ENCODE assay signal across 8 mouse cellular contexts in the genomic region with DNA sequence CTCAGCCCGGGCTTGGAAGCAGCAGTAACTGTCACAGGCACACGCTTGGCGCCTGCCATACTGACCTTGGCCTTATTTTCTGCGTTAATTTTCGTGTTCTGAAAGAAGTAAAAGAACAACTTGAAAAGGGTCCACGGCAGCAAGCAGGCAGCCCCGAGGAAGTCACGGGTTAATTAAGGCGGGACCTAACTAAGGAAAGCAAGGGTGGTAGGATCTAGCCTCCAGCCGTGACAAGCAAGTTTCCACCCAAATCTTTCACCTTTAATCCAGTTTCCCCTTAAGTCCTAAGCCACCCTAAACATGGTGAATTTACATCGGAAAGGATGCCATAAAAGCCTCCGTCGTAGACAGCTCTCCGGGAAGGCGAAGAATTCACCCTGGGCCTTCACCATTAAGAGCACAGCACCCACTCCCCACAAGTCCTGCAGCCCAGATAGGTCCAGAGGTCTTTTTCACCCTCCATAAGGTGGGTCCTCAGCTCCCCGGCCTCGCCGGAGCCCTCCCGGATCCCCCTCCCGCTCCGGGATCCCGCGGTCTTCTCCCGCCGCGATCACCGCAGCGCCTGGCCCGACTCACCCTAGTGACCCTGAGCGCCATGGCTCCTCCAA. TPM values are rescaled to one million over a fixed set of nuclear protein-coding genes. Genes with fewer than 3 reads are reported as not detected.
DNase-seq lines count a peak whose midpoint lies in the region; ATAC-seq and TF ChIP-seq lines count a peak whose summit lies in the region.

No protein-coding gene starts in this region.

- TF ChIP-seq EP300 in CH12.LX (IDR thresholded peaks at IDR 0.05; ENCODE audit: low read length): no peak

- intact Hi-C loops in heart, postnatal 14 days (cut with DNase I): loop anchor here (5.0 kb wide), 1 partner anchor 39 kb away; no protein-coding TSS in a partner anchor

- H3K9me3 ChIP-seq in heart, embryonic 13.5 days: no peaks in the 10 kb centered on the region
- H3K9me3 ChIP-seq in CH12.LX (replicated peaks; ENCODE audit: low read length): no peaks in the 10 kb centered on the region
- H3K9me3 ChIP-seq in limb, embryonic 11.5 days (ENCODE audit: control insufficient read depth, low read length): no peaks in the 10 kb centered on the region

- in situ Hi-C loops in CH12.LX (cut with MboI; ENCODE audit: low pct_ligation_motif_present, low pct_unique_long_range_greater_than_20kb, low sequenced_read_pairs): no loop called here

- peak overlapping the region; percentile 94 for H3K9ac ChIP-seq in heart, embryonic 13.5 days
- H3K9ac ChIP-seq in CH12.LX (ENCODE audit: insufficient read depth, low read depth): peak overlapping the region; percentile 96
- peak overlapping the region; percentile 94 for H3K9ac ChIP-seq in limb, embryonic 11.5 days (ENCODE audit: low read length)

- no peak; the same call in 1 of the 2 replicates for TF ChIP-seq POLR2A in CH12.LX (IDR thresholded peaks at IDR 0.05; ENCODE audit: low read depth, low read length)
- TF ChIP-seq POLR2A in embryonic fibroblast, embryonic 13.5 days (IDR thresholded peaks at IDR 0.05; ENCODE audit: low read depth, low read length): no peak

- ATAC-seq in heart, embryonic 13.5 days (ENCODE audit: extremely low read depth, insufficient number of reproducible peaks, low FRiP score, low TSS enrichment): no peak; the same call in 1 of the 2 replicates
- peak; percentile 58 for ATAC-seq in limb, embryonic 11.5 days (ENCODE audit: insufficient number of reproducible peaks, low FRiP score, low TSS enrichment, low read depth)

- no peak for DNase-seq in heart, postnatal 14 days
- peak; percentile 40 for DNase-seq in CH12.LX (ENCODE audit: extremely low read depth)
- peak; percentile 42 for DNase-seq in limb, embryonic 11.5 days (ENCODE audit: low spot score)
- peak; percentile 36 for DNase-seq in neural tube, embryonic 10.5 days (ENCODE audit: extremely low spot score, low spot score)
- no peak for DNase-seq in layer of hippocampus, adult 8-10 months (ENCODE audit: low spot score in 2 of 2)
- no peak for DNase-seq in ovary, postnatal 10 days (ENCODE audit: low spot score)

- WGBS in heart, embryonic 13.5 days: under 1% methylated on average over 30 of the region's 30 CpGs
- WGBS in limb, embryonic 11.5 days: under 1% methylated on average over 30 of the region's 30 CpGs

- H3K4me1 ChIP-seq in heart, embryonic 13.5 days: peaks cover 33% of the 10 kb centered on the region
- H3K4me1 ChIP-seq in CH12.LX (ENCODE audit: control insufficient read depth in 1 of 2, insufficient read depth in 2 of 2): peaks cover 0 to 26% of the 10 kb centered on the region in 2 experiments; a peak in 2 of 4 replicates
- peaks cover 3% of the 10 kb centered on the region; the same call in 1 of the 2 replicates for H3K4me1 ChIP-seq in embryonic fibroblast, embryonic 13.5 days (ENCODE audit: control insufficient read depth, insufficient read depth, low read length)
- peaks cover 3% of the 10 kb centered on the region; the same call in 1 of the 2 replicates for H3K4me1 ChIP-seq in limb, embryonic 11.5 days (ENCODE audit: control insufficient read depth, insufficient read depth, low read length)

- no peaks in the 10 kb centered on the region for H3K27me3 ChIP-seq in heart, embryonic 13.5 days (replicated peaks)
- H3K27me3 ChIP-seq in CH12.LX (replicated peaks): no peaks in the 10 kb centered on the region
- H3K27me3 ChIP-seq in limb, embryonic 11.5 days (ENCODE audit: control insufficient read depth, insufficient read depth, low read length): no peaks in the 10 kb centered on the region

- peak overlapping the region; percentile 66 for H3K27ac ChIP-seq in heart, embryonic 13.5 days (replicated peaks)
- peak overlapping the region; percentile 12; the same call in 1 of the 2 replicates for H3K27ac ChIP-seq in CH12.LX (ENCODE audit: insufficient read depth, low read depth)
- peak overlapping the region; percentile 43 for H3K27ac ChIP-seq in embryonic fibroblast, embryonic 13.5 days (ENCODE audit: insufficient read depth, low read length)
- peak overlapping the region; percentile 62; the same call in 1 of the 2 replicates for H3K27ac ChIP-seq in limb, embryonic 11.5 days (replicated peaks; ENCODE audit: low read depth, low read length)

- dilution Hi-C loops in CH12.LX (cut with MboI; ENCODE audit: extremely low pct_ligation_motif_present, extremely low pct_unique_long_range_greater_than_20kb, low sequenced_read_pairs): no loop called here

- peak overlapping the region; percentile 95 for H3K4me3 ChIP-seq in heart, embryonic 13.5 days
- peak overlapping the region; percentile 92 to 100 (median 99) for H3K4me3 ChIP-seq in CH12.LX (replicated peaks in 1 of 3; ENCODE audit: low read depth in 2 of 3, low read length in 2 of 3, poor library complexity in 1 of 3)
- H3K4me3 ChIP-seq in embryonic fibroblast, embryonic 13.5 days (ENCODE audit: insufficient read depth, low read length): peak overlapping the region; percentile 100
- peak overlapping the region; percentile 94 for H3K4me3 ChIP-seq in limb, embryonic 11.5 days (ENCODE audit: low read depth, low read length)

- H3K79me2 ChIP-seq in CH12.LX (replicated peaks; ENCODE audit: control insufficient read depth, extremely low read depth, insufficient read depth, poor library complexity, severe bottlenecking): peaks cover 36% of the 10 kb centered on the region

- no peak for TF ChIP-seq CTCF in CH12.LX (conservative IDR thresholded peaks at IDR 0.05 in 1 of 2, IDR thresholded peaks at IDR 0.05 in 1 of 2; ENCODE audit: low read depth in 2 of 2, low read length in 2 of 2)
- no peak for TF ChIP-seq CTCF in embryonic fibroblast, embryonic 13.5 days (IDR thresholded peaks at IDR 0.05; ENCODE audit: borderline replicate concordance, insufficient read depth, low read length)

- peak overlapping the region; percentile 95 for H3K4me2 ChIP-seq in heart, embryonic 13.5 days
- H3K4me2 ChIP-seq in CH12.LX (ENCODE audit: insufficient read depth, low read depth, poor library complexity, severe bottlenecking): peak overlapping the region; percentile 92; the same call in 1 of the 2 replicates
- H3K4me2 ChIP-seq in limb, embryonic 11.5 days (ENCODE audit: low read depth, severe bottlenecking): peak overlapping the region; percentile 61

- peaks cover 41% of the 10 kb centered on the region for H3K36me3 ChIP-seq in heart, embryonic 13.5 days
- H3K36me3 ChIP-seq in CH12.LX (replicated peaks in 1 of 2; ENCODE audit: control insufficient read depth in 1 of 2, insufficient read depth in 1 of 2, low read length in 1 of 2): peaks cover 32 to 40% of the 10 kb centered on the region in 2 experiments
- peaks cover 2% of the 10 kb centered on the region; the same call in 1 of the 2 replicates for H3K36me3 ChIP-seq in limb, embryonic 11.5 days (ENCODE audit: control insufficient read depth, insufficient read depth, low read length)

- TF ChIP-seq RAD21 in CH12.LX (IDR thresholded peaks at IDR 0.05; ENCODE audit: low read depth, low read length): no peak

RNA-seq across cellular contexts. Expression of gene Ccnb1, which starts 0.5 kb away (rescaled TPM):
- polyA plus RNA-seq in heart, embryonic 13.5 days (2015; fragmentation: Nextera tagmentation; extraction: Ambion mirVana): 191 and 222 TPM in 2 replicates
- total RNA-seq in heart, postnatal 14 days (2021): 10 to 100 TPM in 1 of 2 experiments, 1 to 10 TPM in 1; 4.7 to 13.4 TPM
- total RNA-seq in CH12.LX (2012; rRNA removed) (172 and 199 TPM in 2 replicates), CH12.LX (2014; rRNA removed) (416 and 456 TPM in 2 replicates)
- 243 and 337 TPM in 2 replicates for polyA plus RNA-seq in CH12.LX (2012; ENCODE audit: insufficient read length, low read depth)
- polyA plus RNA-seq in embryonic fibroblast, embryonic 13.5 days (2011; ENCODE audit: insufficient read length, low read depth, missing spikeins): 84.2 and 103 TPM in 2 replicates
- polyA plus RNA-seq in limb, embryonic 11.5 days (2014; fragmentation: Nextera tagmentation; extraction: Ambion mirVana): 379 and 388 TPM in 2 replicates
- total RNA-seq in layer of hippocampus, adult 8-10 months (2022): 1 to 10 TPM in 1 of 4 experiments, under 1 TPM in 3; 0.34 to 1.2 (median 0.40) TPM

RNA-seq across cellular contexts. Expression of gene Cenph, which starts 10.2 kb away (rescaled TPM):
- polyA plus RNA-seq in heart, embryonic 13.5 days (2015; fragmentation: Nextera tagmentation; extraction: Ambion mirVana): 19.2 and 20.4 TPM in 2 replicates
- total RNA-seq in heart, postnatal 14 days (2021): under 1 TPM; 0.36 to 0.80 TPM
- total RNA-seq in CH12.LX (2012; rRNA removed) (23.7 and 30.2 TPM in 2 replicates), CH12.LX (2014; rRNA removed) (49.3 and 54.2 TPM in 2 replicates)
- 49.1 and 50.8 TPM in 2 replicates for polyA plus RNA-seq in CH12.LX (2012; ENCODE audit: insufficient read length, low read depth)
- polyA plus RNA-seq in embryonic fibroblast, embryonic 13.5 days (2011; ENCODE audit: insufficient read length, low read depth, missing spikeins): 17.4 and 20.9 TPM in 2 replicates
- 60.6 and 72.2 TPM in 2 replicates for polyA plus RNA-seq in limb, embryonic 11.5 days (2014; fragmentation: Nextera tagmentation; extraction: Ambion mirVana)
- under 1 TPM in 3 of 4 experiments, not detected in 1; 0.33 to 0.90 (median 0.43) TPM for total RNA-seq in layer of hippocampus, adult 8-10 months (2022)

RNA-seq across cellular contexts. Expression of gene Mrps36, which starts 41.5 kb away (rescaled TPM):
- 236 and 248 TPM in 2 replicates for polyA plus RNA-seq in heart, embryonic 13.5 days (2015; fragmentation: Nextera tagmentation; extraction: Ambion mirVana)
- 100 to 1,000 TPM; 173 to 179 TPM for total RNA-seq in heart, postnatal 14 days (2021)
- 70.0 and 86.0 TPM in 2 replicates for total RNA-seq in CH12.LX (2012; rRNA removed)
- 78.3 and 89.3 TPM in 2 replicates for total RNA-seq in CH12.LX (2014; rRNA removed)
- polyA plus RNA-seq in CH12.LX (2012; ENCODE audit: insufficient read length, low read depth): 83.7 and 94.0 TPM in 2 replicates
- polyA plus RNA-seq in embryonic fibroblast, embryonic 13.5 days (2011; ENCODE audit: insufficient read length, low read depth, missing spikeins): 62.8 and 64.2 TPM in 2 replicates
- 102 and 110 TPM in 2 replicates for polyA plus RNA-seq in limb, embryonic 11.5 days (2014; fragmentation: Nextera tagmentation; extraction: Ambion mirVana)
- total RNA-seq in layer of hippocampus, adult 8-10 months (2022): 10 to 100 TPM; 48.1 to 57.2 (median 53.7) TPM

RNA-seq across cellular contexts. Expression of gene Slc30a5, which starts 47.3 kb away (rescaled TPM):
- polyA plus RNA-seq in heart, embryonic 13.5 days (2015; fragmentation: Nextera tagmentation; extraction: Ambion mirVana): 31.0 and 31.3 TPM in 2 replicates
- 10 to 100 TPM; 23.6 to 24.8 TPM for total RNA-seq in heart, postnatal 14 days (2021)
- total RNA-seq in CH12.LX (2012; rRNA removed) (54.4 and 65.0 TPM in 2 replicates), CH12.LX (2014; rRNA removed) (99.9 and 111 TPM in 2 replicates)
- 57.9 and 65.9 TPM in 2 replicates for polyA plus RNA-seq in CH12.LX (2012; ENCODE audit: insufficient read length, low read depth)
- polyA plus RNA-seq in embryonic fibroblast, embryonic 13.5 days (2011; ENCODE audit: insufficient read length, low read depth, missing spikeins): 54.5 and 58.8 TPM in 2 replicates
- 51.9 and 52.7 TPM in 2 replicates for polyA plus RNA-seq in limb, embryonic 11.5 days (2014; fragmentation: Nextera tagmentation; extraction: Ambion mirVana)
- total RNA-seq in layer of hippocampus, adult 8-10 months (2022): 10 to 100 TPM; 35.5 to 39.0 (median 37.7) TPM

RNA-seq across cellular contexts. Expression of gene Cdk7, which starts 55.2 kb away (rescaled TPM):
- 64.1 and 69.7 TPM in 2 replicates for polyA plus RNA-seq in heart, embryonic 13.5 days (2015; fragmentation: Nextera tagmentation; extraction: Ambion mirVana)
- 10 to 100 TPM; 24.1 to 24.9 TPM for total RNA-seq in heart, postnatal 14 days (2021)
- total RNA-seq in CH12.LX (2012; rRNA removed) (29.4 and 42.6 TPM in 2 replicates), CH12.LX (2014; rRNA removed) (47.8 and 53.6 TPM in 2 replicates)
- polyA plus RNA-seq in CH12.LX (2012; ENCODE audit: insufficient read length, low read depth): 56.9 and 57.4 TPM in 2 replicates
- polyA plus RNA-seq in embryonic fibroblast, embryonic 13.5 days (2011; ENCODE audit: insufficient read length, low read depth, missing spikeins): 81.4 and 82.4 TPM in 2 replicates
- polyA plus RNA-seq in limb, embryonic 11.5 days (2014; fragmentation: Nextera tagmentation; extraction: Ambion mirVana): 101 and 106 TPM in 2 replicates
- 10 to 100 TPM; 38.7 to 47.0 (median 42.0) TPM for total RNA-seq in layer of hippocampus, adult 8-10 months (2022)

Comparison
In these comparisons a context has a peak if more than half of its experiments do, and no peak if none do; other contexts are left out.
1. H3K27ac ChIP-seq: peak in every context shown above with its lines; median percentile 66 in heart, embryonic 13.5 days; 62 in limb, embryonic 11.5 days; 43 in embryonic fibroblast, embryonic 13.5 days; 12 in CH12.LX.
2. DNase-seq: peak in CH12.LX (single experiment), limb, embryonic 11.5 days (single experiment) and neural tube, embryonic 10.5 days (single experiment); none in heart, postnatal 14 days (0 of 2), layer of hippocampus, adult 8-10 months (0 of 2) and ovary, postnatal 10 days (single experiment).
3. Peak in every context shown above with its lines, with median percentiles within 50 percentile points of each other: H3K4me2 ChIP-seq, H3K4me3 ChIP-seq and H3K9ac ChIP-seq.